Mouse (Mus musculus): ENCODE data around the gene Zfp42.

Zfp42 gene

DNA sequence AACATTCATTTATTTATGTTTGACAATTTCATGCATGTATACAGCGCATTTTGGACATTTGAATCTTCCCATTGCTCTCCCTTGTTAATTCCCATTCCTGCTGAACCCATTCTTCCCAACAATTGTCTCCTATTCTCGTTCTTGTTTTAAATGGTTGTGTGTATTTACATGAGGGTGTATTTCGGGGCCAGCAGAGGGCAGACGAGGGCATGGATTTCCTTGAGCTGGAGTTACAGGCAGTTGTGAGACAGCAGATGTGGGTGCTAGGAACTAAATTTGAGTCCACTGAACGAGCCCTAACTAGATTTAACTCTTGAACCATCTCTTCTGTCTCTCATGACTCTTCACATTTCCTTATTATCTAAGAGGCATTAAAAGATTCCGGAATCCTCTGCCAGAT lies 55.1 kb downstream of the Zfp42 start:
- DNase-seq (ENCODE audit: low read depth), result no peak

DNA sequence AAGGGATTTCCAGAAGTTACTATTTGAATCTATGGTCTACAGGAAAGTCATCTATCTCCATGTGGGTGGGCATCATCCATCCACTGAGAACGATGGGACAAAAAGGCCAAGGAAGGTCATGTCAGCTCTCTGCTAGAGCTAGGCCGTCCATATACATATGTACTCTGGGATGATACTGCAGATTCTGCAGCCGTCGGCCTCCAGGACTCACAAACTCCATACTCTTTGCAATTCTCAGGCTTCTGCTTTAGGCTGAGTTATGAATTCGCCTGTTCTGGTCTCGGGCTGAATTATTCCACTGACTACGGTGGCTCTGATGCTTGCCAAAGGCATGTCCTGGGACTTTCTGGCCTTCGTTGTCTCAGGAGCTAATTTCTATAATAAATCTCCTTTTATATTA lies 58.1 kb downstream of the Zfp42 start:
- no peak for DNase-seq (ENCODE audit: low read depth)
